Mouse (Mus musculus): ENCODE measurements around the gene Foxd1.

Foxd1 gene

GRCm38 (mm10) chr13:98383911-98384498 lies 30.0 kb downstream of the Foxd1 start:
- in situ Hi-C loops (cut with MboI; ENCODE audit: low sequenced_read_pairs) = no loop called here

- in situ Hi-C loops (cut with MboI; ENCODE audit: low sequenced_read_pairs) = no loop called here
Measured at GRCm38 (mm10) chr13:98385877-98386276, 31.8 kb downstream of the Foxd1 start.

GRCm38 (mm10) chr13:98389092-98389491 lies 35.0 kb downstream of the Foxd1 start:
- in situ Hi-C loops (cut with MboI; ENCODE audit: low sequenced_read_pairs) = no loop called here

GRCm38 (mm10) chr13:98390363-98390762 lies 36.3 kb downstream of the Foxd1 start:
- in situ Hi-C loops (cut with MboI; ENCODE audit: low sequenced_read_pairs) = no loop called here

GRCm38 (mm10) chr13:98390771-98391634 lies 37.0 kb downstream of the Foxd1 start:
- in situ Hi-C loops (cut with MboI; ENCODE audit: low sequenced_read_pairs) = no loop called here

GRCm38 (mm10) chr13:98391635-98391990 lies 37.6 kb downstream of the Foxd1 start:
- in situ Hi-C loops (cut with MboI; ENCODE audit: low sequenced_read_pairs) = no loop called here

- in situ Hi-C loops (cut with MboI; ENCODE audit: low sequenced_read_pairs) = no loop called here
Measured at GRCm38 (mm10) chr13:98392031-98392430, 38.0 kb downstream of the Foxd1 start.

GRCm38 (mm10) chr13:98393356-98394070 lies 39.5 kb downstream of the Foxd1 start:
- in situ Hi-C loops (cut with MboI; ENCODE audit: low sequenced_read_pairs) = no loop called here

Measured in CH12F3 (cell line).